Mouse (Mus musculus) midbrain, embryonic 16.5 days (tissue): ENCODE measurements around the gene Dkc1. TPM values are rescaled to one million over a fixed set of nuclear protein-coding genes. Genes with fewer than 3 reads are reported as not detected.
"Not testable (repeated sequence)": the region's sequence is repeated elsewhere in the genome, so short reads cannot be mapped to it uniquely, and the experiment has no call there.

Source experiments
- ATAC-seq: fragments of 200-750 bp; cut with Nextera tagmentation; 2 replicates; pipeline ENCODE4 v1.8.0; 2017; ENCODE audit warnings: moderate TSS enrichment
- H3K27ac ChIP-seq: fragments of 300-500 bp; sonication (generic); 2 replicates; pipeline ENCODE4 v1.5.1; 2014; ENCODE audit warnings: mild to moderate bottlenecking, low read length, mixed read lengths
- H3K27me3 ChIP-seq: fragments of 300-500 bp; sonication (generic); 2 replicates; pipeline ENCODE4 v1.6.1; 2014; ENCODE audit warnings: low read depth, low read length, mixed read lengths; ENCODE audit not compliant: control insufficient read depth, insufficient read depth
- H3K36me3 ChIP-seq: fragments of 300-500 bp; sonication (generic); 2 replicates; pipeline ENCODE4 v1.6.1; 2014; ENCODE audit warnings: mild to moderate bottlenecking, low read length, moderate library complexity, mixed read lengths; ENCODE audit not compliant: control insufficient read depth, insufficient read depth
- H3K4me1 ChIP-seq: fragments of 300-500 bp; sonication (generic); 2 replicates; pipeline ENCODE4 v1.6.1; 2014; ENCODE audit warnings: mild to moderate bottlenecking, low read length, mixed read lengths; ENCODE audit not compliant: control insufficient read depth, insufficient read depth
- H3K4me2 ChIP-seq: fragments of 300-500 bp; sonication (generic); 2 replicates; pipeline ENCODE4 v1.6.1; 2014; ENCODE audit warnings: mild to moderate bottlenecking, low read length, mixed read lengths
- H3K4me3 ChIP-seq: fragments of 300-500 bp; sonication (generic); 2 replicates; pipeline ENCODE4 v1.5.1; 2014; ENCODE audit warnings: low read depth, mild to moderate bottlenecking, low read length, moderate library complexity, mixed read lengths
- H3K9ac ChIP-seq: fragments of 300-500 bp; sonication (generic); 2 replicates; pipeline ENCODE4 v1.6.1; 2014; ENCODE audit warnings: low read depth, low read length, mixed read lengths
- H3K9me3 ChIP-seq: fragments of 300-500 bp; sonication (generic); replicated peaks from 2 replicates; pipeline ENCODE4 v1.6.1; 2014; ENCODE audit warnings: mild to moderate bottlenecking, low read length, mixed read lengths; ENCODE audit not compliant: control insufficient read depth, poor library complexity, severe bottlenecking
- WGBS: fragments of 180-500 bp; shearing (Covaris S2); extraction: QIAGEN DNeasy Blood & Tissue Kit; methylation state at CpG from one replicate; pipeline ENCODE4 v1.1.7; 2014; 5-methylcytosine and 5-hydroxymethylcytosine counted together
- polyA plus RNA-seq: library from polyadenylated mRNA; unstranded; fragments of >200 nt; fragmentation: Nextera tagmentation; extraction: Ambion mirVana; gene quantifications from 2 replicates; pipeline ENCODE4 v1.2.1, GENCODE M21; 2015

The Dkc1 gene
- polyA plus RNA-seq, 1 experiment from 2014 or later, result 50.1 TPM

DNA sequence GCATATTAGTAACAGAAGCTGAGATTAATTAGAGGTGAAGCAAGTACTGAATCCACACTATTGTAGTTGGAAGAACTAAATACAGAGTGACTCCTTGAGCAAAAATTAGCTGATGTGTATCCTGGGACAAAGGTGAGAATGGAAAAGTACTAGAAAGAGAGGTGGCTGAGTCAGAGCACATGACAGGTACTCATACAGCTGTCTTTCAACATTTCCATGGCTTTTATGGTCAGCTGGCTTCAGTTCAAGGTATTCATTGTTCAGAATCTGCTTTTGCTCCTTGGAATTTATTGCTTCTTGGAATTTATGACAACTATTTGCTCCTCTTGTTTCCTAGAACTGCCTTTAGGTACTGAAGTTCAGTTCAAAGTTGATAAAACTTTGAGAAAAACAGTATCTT lies 41.3 kb downstream of the Dkc1 start:
- no peak for ATAC-seq
- H3K27me3 ChIP-seq, result no peaks in the 10 kb centered on the region
- H3K9me3 ChIP-seq, result no peaks in the 10 kb centered on the region
- no peak overlapping the region for H3K4me2 ChIP-seq
- H3K4me3 ChIP-seq, result no peak overlapping the region
- no peak overlapping the region for H3K9ac ChIP-seq
- H3K27ac ChIP-seq, result no peak overlapping the region
- no peaks in the 10 kb centered on the region for H3K4me1 ChIP-seq
- H3K36me3 ChIP-seq, result no peaks in the 10 kb centered on the region

DNA sequence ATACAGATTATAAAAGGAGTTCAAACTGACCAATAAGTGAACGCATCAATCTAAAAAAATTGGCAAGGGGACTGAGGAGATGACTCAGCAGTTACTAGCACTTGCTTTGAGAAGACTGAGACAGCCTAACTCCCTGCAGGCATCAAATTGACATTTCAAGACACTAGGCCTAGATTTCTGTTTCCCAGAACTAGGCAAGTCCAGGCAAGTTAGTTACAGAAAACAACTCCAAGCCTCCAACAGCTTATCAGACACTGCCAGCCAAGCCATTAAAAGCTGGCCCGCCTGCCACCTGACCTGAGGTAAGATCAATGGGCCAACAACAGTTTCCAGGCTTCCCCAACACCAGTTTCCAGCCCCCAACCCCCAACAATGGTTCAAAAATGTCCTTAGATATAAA lies 42.1 kb downstream of the Dkc1 start:
- H3K9me3 ChIP-seq, result no peaks in the 10 kb centered on the region
- no peak overlapping the region for H3K4me2 ChIP-seq
- H3K9ac ChIP-seq, result no peak overlapping the region
- no peaks in the 10 kb centered on the region for H3K4me1 ChIP-seq
- no peaks in the 10 kb centered on the region for H3K27me3 ChIP-seq
- no peak for ATAC-seq
- no peak overlapping the region for H3K4me3 ChIP-seq
- no peaks in the 10 kb centered on the region for H3K36me3 ChIP-seq
- 92% methylated on average over 2 of the region's 2 CpGs for WGBS
- H3K27ac ChIP-seq, result no peak overlapping the region

DNA sequence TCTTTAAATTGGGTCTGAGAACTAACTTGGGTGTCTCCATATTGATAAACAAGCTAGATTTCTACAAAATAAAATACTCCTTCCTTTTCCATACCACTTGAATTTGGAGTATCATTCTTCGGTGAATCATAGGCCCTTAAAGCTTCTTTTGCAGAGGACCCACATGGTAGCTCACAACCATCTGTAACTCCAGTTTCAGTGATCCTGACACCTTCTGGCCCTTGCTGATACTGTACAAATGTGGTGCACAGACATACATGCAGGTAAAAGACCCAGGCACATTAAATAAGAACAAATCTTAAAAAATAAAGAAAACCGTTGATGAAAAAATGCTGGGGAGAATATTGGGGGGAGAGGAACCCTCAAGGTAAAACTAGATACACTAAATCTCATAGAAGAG lies 42.5 kb downstream of the Dkc1 start:
- H3K4me3 ChIP-seq, result no peak overlapping the region
- no peak overlapping the region for H3K9ac ChIP-seq
- no peaks in the 10 kb centered on the region for H3K4me1 ChIP-seq
- H3K36me3 ChIP-seq, result no peaks in the 10 kb centered on the region
- H3K27ac ChIP-seq, result no peak overlapping the region
- H3K27me3 ChIP-seq, result no peaks in the 10 kb centered on the region
- H3K4me2 ChIP-seq, result no peak overlapping the region
- H3K9me3 ChIP-seq, result no peaks in the 10 kb centered on the region
- WGBS, result 89% methylated on average over 2 of the region's 2 CpGs
- no peak for ATAC-seq

DNA sequence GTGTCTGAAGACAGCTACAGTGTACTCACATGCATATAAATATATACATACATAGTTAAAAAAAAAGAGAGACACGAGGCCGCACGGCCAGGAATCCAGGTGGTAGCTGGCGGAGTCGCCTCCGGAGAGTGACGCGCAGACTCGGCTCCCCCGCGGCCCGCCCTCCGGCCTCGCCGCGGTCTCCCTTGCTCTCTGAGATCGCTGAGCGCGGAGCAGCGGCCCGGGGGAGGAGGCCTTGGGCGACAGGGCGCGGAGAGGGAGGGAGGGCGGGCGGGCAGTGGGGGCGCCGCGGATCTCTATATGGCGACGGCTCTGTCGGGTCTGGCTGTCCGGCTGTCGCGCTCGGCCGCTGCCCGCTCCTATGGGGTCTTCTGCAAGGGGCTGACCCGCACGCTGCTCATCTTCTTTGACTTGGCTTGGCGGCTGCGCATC lies 47.5 kb downstream of the Dkc1 start:
- peak overlapping the region; percentile 60 for H3K4me2 ChIP-seq
- not testable (repeated sequence) for H3K4me1 ChIP-seq, H3K27ac ChIP-seq, H3K36me3 ChIP-seq, H3K27me3 ChIP-seq, H3K9me3 ChIP-seq
- H3K9ac ChIP-seq, result peak overlapping the region; percentile 46
- peak overlapping the region; percentile 40 for H3K4me3 ChIP-seq
- WGBS, result 24% methylated on average over 15 of the region's 42 CpGs
- peak; percentile 68 for ATAC-seq

DNA sequence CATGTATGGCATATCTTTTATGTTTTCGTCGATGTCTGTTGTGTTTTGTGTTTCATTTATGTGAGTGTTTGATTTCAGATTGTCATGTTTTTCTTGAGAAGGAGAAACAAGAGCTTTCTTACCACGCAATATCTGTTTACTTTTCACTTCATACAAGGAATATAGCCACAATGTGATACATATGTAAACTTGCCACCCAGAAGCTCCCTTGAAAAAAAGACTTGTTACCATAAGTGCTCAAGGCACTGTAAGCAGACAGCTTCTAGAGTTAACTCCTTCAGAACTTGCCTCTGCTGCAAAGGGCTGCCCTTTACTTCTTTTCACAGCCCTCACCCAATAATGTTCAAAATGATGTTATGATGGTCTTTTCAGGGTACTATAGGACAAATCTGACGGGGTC lies 52.8 kb downstream of the Dkc1 start:
- WGBS, result 89% methylated on average over 4 of the region's 4 CpGs
- Histone ChIP-seq H3K4me3 (no peak overlapping the region), H3K4me1 (no peaks in the 10 kb centered on the region), H3K9me3 (no peaks in the 10 kb centered on the region), H3K27ac (no peak overlapping the region), H3K4me2 (no peak overlapping the region), H3K36me3 (no peaks in the 10 kb centered on the region), H3K9ac (no peak overlapping the region), H3K27me3 (no peaks in the 10 kb centered on the region)
- no peak for ATAC-seq

DNA sequence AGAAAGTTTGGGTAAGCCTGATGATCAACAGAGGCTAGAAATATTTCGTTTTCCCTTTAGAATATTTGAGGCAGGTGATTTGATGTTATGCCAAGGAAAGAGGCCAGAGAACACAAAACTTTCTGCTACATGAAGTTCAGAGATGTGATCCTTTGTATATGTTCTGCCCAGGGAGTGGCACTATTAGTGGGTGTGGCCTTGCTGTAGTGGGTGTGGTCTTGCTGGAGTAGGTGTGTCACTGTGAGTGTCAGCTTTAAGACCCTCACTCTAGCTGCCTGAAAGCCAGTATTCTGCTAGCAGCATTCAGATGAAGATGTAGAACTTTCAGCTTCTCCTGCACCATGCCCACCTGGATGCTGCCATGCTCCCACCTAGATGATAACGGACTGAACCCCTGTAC lies 54.6 kb downstream of the Dkc1 start:
- WGBS, result 75% methylated on average over 2 of the region's 2 CpGs
- Histone ChIP-seq H3K27ac (no peak overlapping the region), H3K4me1 (no peaks in the 10 kb centered on the region), H3K27me3 (no peaks in the 10 kb centered on the region), H3K4me2 (no peak overlapping the region), H3K9me3 (no peaks in the 10 kb centered on the region), H3K4me3 (no peak overlapping the region), H3K9ac (no peak overlapping the region), H3K36me3 (no peaks in the 10 kb centered on the region)
- ATAC-seq, result no peak

DNA sequence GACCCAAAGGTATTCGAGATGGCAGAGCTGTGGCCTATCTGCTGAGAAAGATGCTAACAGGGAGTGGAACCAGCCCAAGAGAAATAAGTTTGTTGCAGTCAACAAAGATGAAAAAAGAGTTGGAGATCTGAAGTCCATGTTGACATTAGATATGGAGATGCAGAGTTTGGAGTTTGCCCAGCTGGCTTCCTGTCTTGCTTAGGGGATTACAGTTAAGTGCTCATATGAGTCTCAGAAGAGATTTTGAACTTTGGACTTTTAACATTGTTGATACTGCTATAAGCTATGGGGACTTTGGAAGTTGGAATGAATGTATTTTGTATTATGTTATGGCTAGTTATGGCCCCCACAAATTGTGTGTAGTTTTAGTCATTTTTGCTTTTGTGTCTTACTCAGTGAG lies 56.6 kb downstream of the Dkc1 start:
- Histone ChIP-seq H3K9me3 (no peaks in the 10 kb centered on the region; the same call in 1 of the 2 replicates), H3K27ac (no peak overlapping the region), H3K9ac (no peak overlapping the region), H3K4me3 (no peak overlapping the region), H3K27me3 (no peaks in the 10 kb centered on the region), H3K36me3 (no peaks in the 10 kb centered on the region), H3K4me2 (no peak overlapping the region), H3K4me1 (no peaks in the 10 kb centered on the region)
- WGBS, result 56% methylated on average over 1 of the region's 1 CpGs
- ATAC-seq, result no peak

DNA sequence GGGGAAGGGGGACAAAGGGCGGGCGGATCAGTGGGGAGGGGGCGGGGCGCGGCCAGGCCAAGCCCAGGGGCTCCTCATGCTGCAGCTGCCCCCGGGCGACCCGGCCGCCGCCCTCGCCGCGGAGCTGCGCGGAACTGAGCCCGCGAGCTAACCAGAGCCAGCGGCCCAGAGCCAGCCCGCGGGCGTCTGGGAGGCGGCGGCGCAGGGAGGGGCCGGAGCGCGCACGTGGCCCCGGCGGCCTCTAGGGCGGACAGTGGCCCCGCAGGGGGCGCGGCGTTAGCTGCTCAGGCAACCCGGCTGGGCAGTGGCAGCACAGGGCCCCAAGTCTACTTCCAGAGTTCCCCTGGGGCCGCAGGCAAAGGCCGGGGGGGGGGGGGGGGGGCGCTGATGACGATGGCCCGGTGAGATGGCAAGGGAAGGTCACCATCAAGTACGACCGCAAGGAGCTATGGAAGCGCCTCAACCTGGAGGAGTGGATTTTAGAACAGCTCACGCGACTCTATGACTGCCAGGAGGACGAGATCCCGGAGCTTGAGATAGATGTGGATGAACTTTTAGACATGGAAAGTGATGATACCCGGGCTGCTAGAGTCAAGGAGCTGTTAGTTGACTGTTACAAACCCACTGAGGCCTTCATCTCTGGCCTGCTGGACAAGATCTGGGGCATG lies 60.1 kb downstream of the Dkc1 start:
- Histone ChIP-seq H3K9me3 (no peaks in the 10 kb centered on the region; the same call in 1 of the 2 replicates), H3K9ac (peak overlapping the region; percentile 66), H3K4me3 (peak overlapping the region; percentile 46), H3K27ac (no peak overlapping the region), H3K4me2 (peak overlapping the region; percentile 62), H3K4me1 (no peaks in the 10 kb centered on the region), H3K27me3 (no peaks in the 10 kb centered on the region), H3K36me3 (no peaks in the 10 kb centered on the region)
- WGBS, result 19% methylated on average over 14 of the region's 49 CpGs
- ATAC-seq, result peak; percentile 60
